Mouse (Mus musculus): ENCODE data around the gene Adamts14. TPM values are rescaled to one million over a fixed set of nuclear protein-coding genes. Genes with fewer than 3 reads are reported as not detected.

Gene Adamts14
- polyA plus RNA-seq, 1 experiment from 2014 or later, result 1.8 TPM

DNA sequence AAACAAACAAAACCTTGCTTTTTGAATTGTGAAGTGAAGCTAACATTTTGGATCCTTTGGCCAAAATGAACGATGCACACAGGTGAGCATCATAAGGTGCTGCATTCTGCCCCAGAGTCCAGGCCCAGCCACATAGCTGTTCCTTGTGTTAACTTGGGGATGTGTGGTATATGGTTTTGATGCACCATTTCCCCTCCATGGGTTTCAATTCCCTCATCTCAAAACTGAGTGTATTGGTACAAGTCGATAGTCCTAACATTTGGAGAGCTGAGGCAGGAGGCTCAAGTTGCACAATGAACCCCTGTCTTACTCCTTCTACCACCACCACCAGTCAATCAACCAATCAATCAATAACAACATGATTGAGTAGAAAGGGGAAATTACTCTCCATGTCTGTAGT, 116.8 kb downstream of the Adamts14 start:
- no peak for TF ChIP-seq CTCF (IDR thresholded peaks at IDR 0.05; ENCODE audit: low read depth)
- Histone ChIP-seq H3K9ac (no peak overlapping the region), H3K27me3 (ENCODE audit: insufficient read depth, low read length) (no peaks in the 10 kb centered on the region), H3K4me3 (ENCODE audit: low read depth, low read length) (no peak overlapping the region), H3K36me3 (ENCODE audit: insufficient read depth) (no peaks in the 10 kb centered on the region), H3K9me3 (ENCODE audit: low read depth, low read length) (no peaks in the 10 kb centered on the region), H3K27ac (ENCODE audit: low read depth) (no peak overlapping the region), H3K4me2 (no peak overlapping the region), H3K4me1 (ENCODE audit: insufficient read depth) (no peaks in the 10 kb centered on the region)
- ATAC-seq (ENCODE audit: insufficient read depth) (no peak), DNase-seq (no peak)
- 84% methylated on average over 2 of the region's 2 CpGs for WGBS

DNA sequence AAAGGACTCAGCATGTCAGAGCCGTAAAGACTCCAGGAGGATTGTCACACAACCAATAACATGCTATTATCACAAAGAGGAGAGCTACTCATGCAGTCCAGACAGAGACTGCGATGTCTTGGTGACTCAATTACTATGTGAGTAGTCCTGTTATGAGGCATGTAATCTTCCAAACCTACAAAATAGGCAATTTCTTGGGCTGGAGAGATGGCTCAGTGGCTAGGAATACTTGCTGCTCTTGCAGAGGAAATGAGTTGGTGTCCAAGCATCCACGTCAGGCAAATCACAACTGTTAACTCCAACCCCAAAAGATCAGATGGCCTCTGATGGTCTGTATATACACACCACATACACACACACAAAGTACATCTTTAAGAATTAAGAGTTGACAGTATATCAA, 117.6 kb downstream of the Adamts14 start:
- no peaks in the 10 kb centered on the region for H3K4me1 ChIP-seq (ENCODE audit: insufficient read depth)
- no peaks in the 10 kb centered on the region for H3K36me3 ChIP-seq (ENCODE audit: insufficient read depth)
- DNase-seq (no peak), ATAC-seq (ENCODE audit: insufficient read depth) (no peak)
- WGBS, result 73% methylated on average over 3 of the region's 3 CpGs
- H3K27me3 ChIP-seq (ENCODE audit: insufficient read depth, low read length), result no peaks in the 10 kb centered on the region
- H3K4me3 ChIP-seq (ENCODE audit: low read depth, low read length), result no peak overlapping the region
- H3K27ac ChIP-seq (ENCODE audit: low read depth), result no peak overlapping the region
- H3K9ac ChIP-seq, result no peak overlapping the region
- no peak overlapping the region for H3K4me2 ChIP-seq
- no peaks in the 10 kb centered on the region for H3K9me3 ChIP-seq (ENCODE audit: low read depth, low read length)
- no peak for TF ChIP-seq CTCF (IDR thresholded peaks at IDR 0.05; ENCODE audit: low read depth)

DNA sequence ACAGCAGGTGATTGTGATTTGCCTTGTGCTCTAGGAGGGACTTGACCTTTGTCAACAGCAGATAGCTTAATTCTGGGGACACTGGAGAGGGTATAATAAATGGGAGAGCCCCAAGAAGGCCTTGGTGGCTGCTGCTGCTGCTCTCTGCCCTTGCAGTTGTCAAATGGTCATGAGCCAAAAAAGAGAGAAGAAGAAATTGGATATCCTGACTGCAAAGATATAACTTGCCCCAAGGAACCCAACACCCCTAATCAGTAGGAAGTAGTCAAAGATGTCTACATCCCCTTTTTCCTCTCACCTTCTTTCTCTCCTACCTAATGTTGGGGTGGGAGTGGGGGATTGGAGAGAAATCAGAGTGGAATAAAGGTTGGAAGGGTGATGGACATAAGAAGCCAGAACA, 121.1 kb downstream of the Adamts14 start:
- H3K9ac ChIP-seq, result no peak overlapping the region
- no peak overlapping the region for H3K4me3 ChIP-seq (ENCODE audit: low read depth, low read length)
- no peaks in the 10 kb centered on the region for H3K9me3 ChIP-seq (ENCODE audit: low read depth, low read length)
- H3K27me3 ChIP-seq (ENCODE audit: insufficient read depth, low read length), result no peaks in the 10 kb centered on the region
- DNase-seq, result no peak
- H3K36me3 ChIP-seq (ENCODE audit: insufficient read depth), result no peaks in the 10 kb centered on the region
- TF ChIP-seq CTCF (IDR thresholded peaks at IDR 0.05; ENCODE audit: low read depth), result no peak
- ATAC-seq (ENCODE audit: insufficient read depth), result no peak
- no peak overlapping the region for H3K27ac ChIP-seq (ENCODE audit: low read depth)
- H3K4me2 ChIP-seq, result no peak overlapping the region
- no peaks in the 10 kb centered on the region for H3K4me1 ChIP-seq (ENCODE audit: insufficient read depth)

DNA sequence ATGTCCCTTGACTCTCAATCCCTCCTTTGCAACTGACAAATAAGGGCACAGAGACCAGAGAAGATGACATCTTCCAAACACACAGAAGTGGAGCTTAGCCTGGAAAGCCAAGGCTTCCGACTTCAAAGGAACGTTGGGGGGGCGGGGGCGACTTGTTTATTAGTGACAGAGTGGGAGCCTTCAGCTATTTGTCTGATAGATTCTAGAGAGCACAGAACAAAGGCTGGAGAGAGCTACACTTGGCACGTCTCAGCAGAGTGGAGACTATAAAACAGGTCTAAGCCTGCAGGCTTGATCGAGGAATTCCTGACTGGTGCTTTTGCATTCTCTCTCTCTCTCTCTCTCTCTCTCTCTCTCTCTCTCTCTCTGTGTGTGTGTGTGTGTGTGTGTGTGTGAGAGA, 122.6 kb downstream of the Adamts14 start:
- Histone ChIP-seq H3K4me3 (ENCODE audit: low read depth, low read length) (no peak overlapping the region), H3K27me3 (ENCODE audit: insufficient read depth, low read length) (no peaks in the 10 kb centered on the region), H3K27ac (ENCODE audit: low read depth) (no peak overlapping the region), H3K9me3 (ENCODE audit: low read depth, low read length) (no peaks in the 10 kb centered on the region), H3K4me2 (no peak overlapping the region), H3K36me3 (ENCODE audit: insufficient read depth) (no peaks in the 10 kb centered on the region), H3K4me1 (ENCODE audit: insufficient read depth) (0 out of 2 replicates have a peak, but pooled peaks cover under 1% of the 10 kb centered on the region), H3K9ac (no peak overlapping the region)
- DNase-seq (peak; percentile 72), ATAC-seq (ENCODE audit: insufficient read depth) (no peak)
- no peak for TF ChIP-seq CTCF (IDR thresholded peaks at IDR 0.05; ENCODE audit: low read depth)
- 22% methylated on average over 6 of the region's 6 CpGs for WGBS

DNA sequence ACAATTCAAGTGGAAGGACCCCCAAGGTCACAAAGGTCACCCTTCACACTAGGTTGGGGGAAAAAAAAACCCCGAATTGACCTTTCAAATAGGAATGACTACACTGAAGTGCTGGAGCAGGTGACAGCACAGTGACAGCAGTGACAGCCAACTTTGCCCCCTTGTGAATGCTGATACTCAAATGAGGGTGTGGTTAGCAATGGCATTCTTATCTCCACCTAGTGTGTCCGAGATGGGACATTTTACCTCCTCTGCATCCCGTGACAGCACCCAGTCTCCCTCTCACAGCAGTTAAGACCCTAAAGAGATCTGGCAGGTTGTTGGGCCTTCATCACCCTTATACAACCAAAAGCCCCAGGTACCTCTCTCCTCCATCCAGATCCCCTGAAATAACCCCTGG, 123.8 kb downstream of the Adamts14 start:
- Histone ChIP-seq H3K4me2 (no peak overlapping the region), H3K4me1 (ENCODE audit: insufficient read depth) (0 out of 2 replicates have a peak, but pooled peaks cover 3% of the 10 kb centered on the region), H3K27ac (ENCODE audit: low read depth) (no peak overlapping the region), H3K9me3 (ENCODE audit: low read depth, low read length) (no peaks in the 10 kb centered on the region), H3K4me3 (ENCODE audit: low read depth, low read length) (no peak overlapping the region), H3K27me3 (ENCODE audit: insufficient read depth, low read length) (no peaks in the 10 kb centered on the region), H3K9ac (no peak overlapping the region), H3K36me3 (ENCODE audit: insufficient read depth) (no peaks in the 10 kb centered on the region)
- TF ChIP-seq CTCF (IDR thresholded peaks at IDR 0.05; ENCODE audit: low read depth), result no peak
- WGBS, result 61% methylated on average over 3 of the region's 3 CpGs
- ATAC-seq (ENCODE audit: insufficient read depth) (no peak), DNase-seq (no peak)

DNA sequence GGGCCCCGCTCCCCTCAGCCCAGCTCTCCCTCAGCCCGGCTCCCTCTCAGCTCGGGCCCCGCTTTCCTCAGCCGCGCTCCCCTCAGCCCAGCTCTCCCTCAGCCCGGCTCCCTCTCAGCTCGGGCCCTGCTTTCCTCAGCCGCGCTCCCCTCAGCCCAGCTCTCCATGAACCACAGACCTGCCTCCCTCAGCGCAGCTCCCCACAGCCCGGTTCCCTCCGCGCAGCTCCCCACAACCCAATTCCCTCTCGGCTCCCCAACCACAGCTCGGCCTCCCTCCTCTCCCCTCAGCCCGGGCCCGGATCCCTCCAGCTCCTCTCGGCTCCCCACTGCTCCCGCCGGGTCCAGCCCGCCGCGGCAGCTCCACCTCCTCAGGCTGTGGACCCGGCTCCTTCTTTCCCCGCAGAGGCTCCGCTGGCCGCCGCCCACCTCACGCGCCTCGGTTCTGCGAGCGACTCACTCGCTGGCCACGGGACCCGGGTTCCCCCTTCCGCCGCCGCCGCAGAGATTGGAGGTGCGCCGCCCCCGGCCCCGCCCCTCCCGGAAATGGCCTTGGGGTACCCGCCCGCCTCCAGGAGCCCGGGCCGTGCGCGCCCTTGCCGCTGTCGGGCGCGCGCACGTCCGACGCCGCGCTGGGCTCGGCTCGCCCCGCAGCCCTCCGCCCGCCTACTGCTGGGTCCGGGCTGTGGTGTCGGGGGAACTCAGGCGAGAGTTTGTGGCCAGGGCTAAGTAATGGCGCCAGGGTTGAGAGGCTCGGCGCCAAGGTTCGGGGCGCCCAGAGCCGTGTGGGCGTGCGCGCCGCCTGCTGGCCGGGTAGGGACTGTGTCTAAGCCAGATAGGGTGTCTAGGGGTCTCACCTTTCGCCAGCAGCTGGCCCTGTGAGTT, 125.8 kb downstream of the Adamts14 start, which contains the start of gene Sgpl1:
Sgpl1 (minus strand) TSS at position 547 of the 884 bp plus-strand sequence.
- Histone ChIP-seq H3K36me3 (ENCODE audit: insufficient read depth) (no peaks in the 10 kb centered on the region), H3K27me3 (ENCODE audit: insufficient read depth, low read length) (no peaks in the 10 kb centered on the region), H3K9ac (peak within 1 kb of the TSS; percentile 82), H3K4me2 (peak within 1 kb of the TSS; percentile 89), H3K4me3 (ENCODE audit: low read depth, low read length) (peak within 1 kb of the TSS; percentile 75), H3K9me3 (ENCODE audit: low read depth, low read length) (no peaks in the 10 kb centered on the region), H3K27ac (ENCODE audit: low read depth) (peak within 1 kb of the TSS; percentile 94), H3K4me1 (ENCODE audit: insufficient read depth) (0 out of 2 replicates have a peak, but pooled peaks cover 3% of the 10 kb centered on the region)
- DNase-seq (peak; percentile 93), ATAC-seq (ENCODE audit: insufficient read depth) (peak; percentile 86)
- peak; percentile 79 for TF ChIP-seq CTCF (IDR thresholded peaks at IDR 0.05; ENCODE audit: low read depth)
- WGBS, result under 1% methylated on average over 78 of the region's 82 CpGs

Other genes with a start within 250 kb of the Adamts14 start
- 67.5 and 71.2 TPM in 2 replicates for gene Pcbd1, start 184.1 kb downstream of the Adamts14 start, polyA plus RNA-seq (2014; fragmentation: Nextera tagmentation; extraction: Ambion mirVana)
- gene Sgpl1, start 125.7 kb downstream of the Adamts14 start, polyA plus RNA-seq (2014; fragmentation: Nextera tagmentation; extraction: Ambion mirVana), result 74.3 and 77.6 TPM in 2 replicates
- gene Tbata, start 101.5 kb downstream of the Adamts14 start, polyA plus RNA-seq (2014; fragmentation: Nextera tagmentation; extraction: Ambion mirVana), result 1.4 and 1.6 TPM in 2 replicates
- gene Prf1, start 24.4 kb upstream of the Adamts14 start, polyA plus RNA-seq (2014; fragmentation: Nextera tagmentation; extraction: Ambion mirVana), result not detected in 2 replicates
- gene Pald1, start 110.1 kb upstream of the Adamts14 start, polyA plus RNA-seq (2014; fragmentation: Nextera tagmentation; extraction: Ambion mirVana), result 44.1 and 47.5 TPM in 2 replicates
- 0.08 TPM in 2 replicates for gene Nodal, start 144.5 kb upstream of the Adamts14 start, polyA plus RNA-seq (2014; fragmentation: Nextera tagmentation; extraction: Ambion mirVana)
- 53.8 and 57.4 TPM in 2 replicates for gene Eif4ebp2, start 179.2 kb upstream of the Adamts14 start, polyA plus RNA-seq (2014; fragmentation: Nextera tagmentation; extraction: Ambion mirVana)
- 8.5 and 9.8 TPM in 2 replicates for gene Lrrc20, start 202.4 kb upstream of the Adamts14 start, polyA plus RNA-seq (2014; fragmentation: Nextera tagmentation; extraction: Ambion mirVana)